In genomic region chr13:95443376-95444233, GRCm38 (mm10) we compare ENCODE assay signal across 10 mouse cellular contexts. TPM values are rescaled to one million over a fixed set of nuclear protein-coding genes. Genes with fewer than 3 reads are reported as not detected.
A peak's percentile ranks its signal among the peaks of the same experiment; 100 is the strongest.
DNase-seq lines count a peak whose midpoint lies in the region; ATAC-seq and TF ChIP-seq lines count a peak whose summit lies in the region.
"Had no signal": no experiment of that assay in that cellular context is flagged by ENCODE, and none has a peak within 500 bp of the region (broad histone marks: within the 10 kb centered on the region; RNA-seq: fewer than 3 reads in every experiment).

No protein-coding gene starts in this region.

- H3K4me1 ChIP-seq in ES-Bruce4 (ENCODE audit: control insufficient read depth, insufficient read depth, low read length): no peaks in the 10 kb centered on the region
- H3K4me1 ChIP-seq in neural tube, embryonic 11.5 days (ENCODE audit: control insufficient read depth, insufficient read depth, low read length): peaks cover 3% of the 10 kb centered on the region; the same call in 1 of the 2 replicates
- no peaks in the 10 kb centered on the region for H3K4me1 ChIP-seq in thymus, adult 2 months (replicated peaks; ENCODE audit: control insufficient read depth, insufficient read depth, low read length)

- TF ChIP-seq EP300 in ES-Bruce4 (IDR thresholded peaks at IDR 0.05; ENCODE audit: insufficient read depth, low read depth, low read length): no peak

- WGBS in neural tube, embryonic 11.5 days: 2% methylated on average over 44 of the region's 46 CpGs
- 10% methylated on average over 46 of the region's 46 CpGs for WGBS in thymus, adult 2 months

- no peak for TF ChIP-seq POLR2A in ES-Bruce4 (IDR thresholded peaks at IDR 0.05; ENCODE audit: insufficient read depth, low read length)
- no peak for TF ChIP-seq POLR2A in thymus, adult 2 months (IDR thresholded peaks at IDR 0.05; ENCODE audit: control insufficient read depth, extremely low read depth, insufficient read depth, low read length, poor library complexity)

- no peaks in the 10 kb centered on the region for H3K9me3 ChIP-seq in ES-Bruce4 (replicated peaks; ENCODE audit: control insufficient read depth, insufficient read depth, low read length, poor library complexity, severe bottlenecking)
- H3K9me3 ChIP-seq in neural tube, embryonic 11.5 days (ENCODE audit: control insufficient read depth, low read length): no peaks in the 10 kb centered on the region

- intact Hi-C loops in gastrocnemius, postnatal 14 days (cut with DNase I; ENCODE audit: low total_unique reads): no loop called here

- 0 out of 2 replicates have a peak, but pooled peaks cover 2% of the 10 kb centered on the region for H3K27me3 ChIP-seq in ES-Bruce4 (ENCODE audit: control insufficient read depth, insufficient read depth, low read length, poor library complexity, severe bottlenecking)
- peaks cover 31% of the 10 kb centered on the region for H3K27me3 ChIP-seq in neural tube, embryonic 11.5 days (ENCODE audit: control insufficient read depth, insufficient read depth, low read length)
- no peaks in the 10 kb centered on the region; the same call in 1 of the 2 replicates for H3K27me3 ChIP-seq in thymus, adult 2 months (ENCODE audit: control insufficient read depth, insufficient read depth, low read length)
- H3K27me3 ChIP-seq: CH12.LX had no signal

- no peak for ATAC-seq in neural tube, embryonic 11.5 days (ENCODE audit: insufficient read depth, low FRiP score, low TSS enrichment)

- H3K4me3 ChIP-seq in ES-Bruce4 (ENCODE audit: low read depth, low read length): peak overlapping the region; percentile 69
- peak overlapping the region; percentile 43 for H3K4me3 ChIP-seq in neural tube, embryonic 11.5 days (ENCODE audit: low read depth, low read length)
- H3K4me3 ChIP-seq in thymus, adult 2 months (ENCODE audit: control insufficient read depth, insufficient read depth, low read length): no peak overlapping the region

- H3K27ac ChIP-seq in ES-Bruce4 (ENCODE audit: insufficient read depth, low read length): no peak overlapping the region
- no peak overlapping the region for H3K27ac ChIP-seq in neural tube, embryonic 11.5 days (ENCODE audit: low read depth, low read length)
- H3K27ac ChIP-seq in thymus, adult 2 months (ENCODE audit: control insufficient read depth, insufficient read depth, low read length): no peak overlapping the region

- H3K36me3 ChIP-seq in ES-Bruce4 (ENCODE audit: control insufficient read depth, insufficient read depth, low read length, poor library complexity, severe bottlenecking): no peaks in the 10 kb centered on the region
- no peaks in the 10 kb centered on the region for H3K36me3 ChIP-seq in neural tube, embryonic 11.5 days (ENCODE audit: control insufficient read depth, insufficient read depth, low read length)
- H3K36me3 ChIP-seq in thymus, adult 2 months (ENCODE audit: control insufficient read depth, insufficient read depth, low read length): no peaks in the 10 kb centered on the region

- peak; percentile 10 for DNase-seq in gastrocnemius, postnatal 14 days
- DNase-seq in gastrocnemius, adult 8-10 months (ENCODE audit: low spot score in 2 of 2): no peak
- peak; percentile 44 for DNase-seq in fibroblast of lung, adult 2 months (ENCODE audit: low read depth)
- DNase-seq in kidney, postnatal 4 days: peak; percentile 50 to 68
- peak; percentile 70 for DNase-seq in neural tube, embryonic 11.5 days (ENCODE audit: low spot score)
- DNase-seq in thymus, adult 2 months: no peak
- no peak for DNase-seq in layer of hippocampus, adult 18-20 months (ENCODE audit: low spot score in 2 of 2)

- peak overlapping the region; percentile 84 for H3K4me2 ChIP-seq in neural tube, embryonic 11.5 days (ENCODE audit: low read depth)

- H3K9ac ChIP-seq in ES-Bruce4 (ENCODE audit: low read depth, poor library complexity, severe bottlenecking): peak overlapping the region; percentile 73
- H3K9ac ChIP-seq in neural tube, embryonic 11.5 days (ENCODE audit: low read length): peak overlapping the region; percentile 47

- TF ChIP-seq CTCF in ES-Bruce4 (IDR thresholded peaks at IDR 0.05; ENCODE audit: low read depth, low read length): no peak
- TF ChIP-seq CTCF in thymus, adult 2 months (IDR thresholded peaks at IDR 0.05; ENCODE audit: borderline replicate concordance, control insufficient read depth, extremely low read depth, insufficient read depth, low read length, poor library complexity): no peak

RNA-seq across cellular contexts. Expression of gene Crhbp, which starts 1.1 kb away (rescaled TPM):
- total RNA-seq in gastrocnemius, postnatal 14 days (2021): not detected
- not detected for total RNA-seq in gastrocnemius, adult 8-10 months (2022)
- not detected in 2 replicates for polyA plus RNA-seq in ES-Bruce4 (2011; ENCODE audit: insufficient read depth, insufficient read length, low read depth, missing spikeins)
- 0.82 and 1.2 TPM in 2 replicates for polyA plus RNA-seq in neural tube, embryonic 11.5 days (2014; fragmentation: Nextera tagmentation; extraction: Ambion mirVana)
- 2.7 and 3.1 TPM in 2 replicates for polyA plus RNA-seq in thymus, adult 2 months (2012; rRNA removed)
- 10 to 100 TPM; 24.3 to 25.2 TPM for total RNA-seq in layer of hippocampus, adult 18-20 months (2021)
- total RNA-seq: CH12.LX had no signal

RNA-seq across cellular contexts. Expression of gene S100z, which starts 34.9 kb away (rescaled TPM):
- 1 to 10 TPM in 1 of 2 experiments, not detected in 1; 1.5 TPM for total RNA-seq in gastrocnemius, postnatal 14 days (2021)
- 1 to 10 TPM in 2 of 4 experiments, not detected in 2; 1.2 to 1.6 TPM for total RNA-seq in gastrocnemius, adult 8-10 months (2022)
- not detected in 2 replicates for polyA plus RNA-seq in ES-Bruce4 (2011; ENCODE audit: insufficient read depth, insufficient read length, low read depth, missing spikeins)
- not detected in 2 replicates for polyA plus RNA-seq in neural tube, embryonic 11.5 days (2014; fragmentation: Nextera tagmentation; extraction: Ambion mirVana)
- polyA plus RNA-seq in thymus, adult 2 months (2012; rRNA removed): not detected in 2 replicates
- not detected for total RNA-seq in layer of hippocampus, adult 18-20 months (2021)
- total RNA-seq: CH12.LX; layer of hippocampus, postnatal 25 days had no signal

Comparison
In these comparisons a context has a peak if more than half of its experiments do, and no peak if none do; other contexts are left out.
1. DNase-seq: peak in gastrocnemius, postnatal 14 days (single experiment), fibroblast of lung, adult 2 months (single experiment), kidney, postnatal 4 days (2 of 2) and neural tube, embryonic 11.5 days (single experiment); none in gastrocnemius, adult 8-10 months (0 of 2), thymus, adult 2 months (single experiment) and layer of hippocampus, adult 18-20 months (0 of 2).
2. RNA of gene Crhbp, which starts 1.1 kb away (total RNA-seq): 24.3 to 25.2 TPM in layer of hippocampus, adult 18-20 months; not detected in gastrocnemius, postnatal 14 days and not detected in gastrocnemius, adult 8-10 months; every median in the first group is over 10 times any median in the second.